Mouse (Mus musculus): ENCODE measurements around the gene Fgfr3. TPM values are rescaled to one million over a fixed set of nuclear protein-coding genes. Genes with fewer than 3 reads are reported as not detected.

Gene Fgfr3
- polyA plus RNA-seq, 1 experiment, result 29.6 TPM

- 78% methylated on average over 9 of the region's 9 CpGs for WGBS
These were observed 15.7 kb upstream of the Fgfr3 start for GRCm38 (mm10) chr5:33705612-33706349.

DNA sequence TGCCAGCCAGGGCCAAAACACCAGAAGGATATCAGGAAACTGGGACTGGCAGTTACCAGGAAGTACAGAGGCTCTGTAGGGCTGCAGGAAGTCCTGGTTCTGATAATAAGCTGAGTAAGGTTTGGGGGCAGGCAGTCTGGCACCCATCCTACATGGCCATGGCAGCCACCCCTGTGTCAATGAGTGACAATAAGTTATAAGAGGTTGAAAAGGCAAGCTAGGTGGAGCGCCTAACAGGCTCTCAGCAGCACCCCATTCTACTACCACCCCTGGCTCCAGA lies 15.2 kb upstream of the Fgfr3 start:
- H3K4me3 ChIP-seq (ENCODE audit: extremely low read depth, insufficient read depth, insufficient read length), result no peak overlapping the region
- H3K27ac ChIP-seq (ENCODE audit: insufficient read depth, low read length), result no peak overlapping the region

More at GRCm38 (mm10) chr5:33705612-33706349, 15.7 kb upstream of the Fgfr3 start:
- Histone ChIP-seq H3K4me3 (ENCODE audit: extremely low read depth, insufficient read depth, insufficient read length) (no peak overlapping the region), H3K27me3 (ENCODE audit: control insufficient read depth, insufficient read depth, low read length) (no peaks in the 10 kb centered on the region), H3K36me3 (ENCODE audit: control insufficient read depth, insufficient read depth, low read length) (no peaks in the 10 kb centered on the region), H3K4me1 (ENCODE audit: control insufficient read depth, insufficient read depth, insufficient read length) (no peaks in the 10 kb centered on the region), H3K27ac (ENCODE audit: insufficient read depth, low read length) (peak overlapping the region; percentile 20; the same call in 1 of the 2 replicates)
- no peak for DNase-seq (ENCODE audit: low read depth in 1 of 2, low spot score in 2 of 2)
- TF ChIP-seq CTCF (IDR thresholded peaks at IDR 0.05; ENCODE audit: extremely low read depth, insufficient read depth, insufficient read length, insufficient replicate concordance), result no peak
- TF ChIP-seq POLR2A (IDR thresholded peaks at IDR 0.05; ENCODE audit: low read depth, low read length), result no peak

DNA sequence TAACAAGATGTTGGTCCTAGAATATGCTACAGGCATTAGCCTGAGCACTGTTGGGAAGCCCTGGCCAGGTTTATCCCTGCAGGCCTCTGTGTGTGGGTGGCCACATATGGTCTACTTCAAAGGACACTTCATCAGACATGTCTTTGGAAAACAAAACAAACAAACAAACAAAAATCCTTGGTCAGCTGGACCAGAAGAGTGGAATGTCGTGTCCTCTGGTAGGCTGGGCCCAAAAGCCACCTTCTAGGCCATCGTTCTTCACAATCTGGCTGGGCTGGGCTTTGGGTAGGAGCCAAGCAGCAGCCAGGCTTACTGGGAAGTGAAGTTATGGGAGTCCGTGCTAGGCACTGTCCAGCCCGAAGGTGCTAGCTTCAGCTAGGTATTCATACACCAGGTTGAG lies 14.3 kb upstream of the Fgfr3 start:
- Histone ChIP-seq H3K4me1 (ENCODE audit: control insufficient read depth, insufficient read depth, insufficient read length) (no peaks in the 10 kb centered on the region), H3K36me3 (ENCODE audit: control insufficient read depth, insufficient read depth, low read length) (no peaks in the 10 kb centered on the region), H3K27me3 (ENCODE audit: control insufficient read depth, insufficient read depth, low read length) (no peaks in the 10 kb centered on the region), H3K4me3 (ENCODE audit: extremely low read depth, insufficient read depth, insufficient read length) (no peak overlapping the region), H3K27ac (ENCODE audit: insufficient read depth, low read length) (no peak overlapping the region)
- DNase-seq (ENCODE audit: low read depth in 1 of 2, low spot score in 2 of 2), result no peak
- TF ChIP-seq CTCF (IDR thresholded peaks at IDR 0.05; ENCODE audit: extremely low read depth, insufficient read depth, insufficient read length, insufficient replicate concordance) (no peak), POLR2A (IDR thresholded peaks at IDR 0.05; ENCODE audit: low read depth, low read length) (no peak)
- WGBS, result 84% methylated on average over 4 of the region's 4 CpGs

More for the DNA sequence above, 15.2 kb upstream of the Fgfr3 start:
- DNase-seq (ENCODE audit: low read depth in 1 of 2, low spot score in 2 of 2), result no peak
- Histone ChIP-seq H3K4me1 (ENCODE audit: control insufficient read depth, insufficient read depth, insufficient read length) (no peaks in the 10 kb centered on the region), H3K36me3 (ENCODE audit: control insufficient read depth, insufficient read depth, low read length) (no peaks in the 10 kb centered on the region), H3K27me3 (ENCODE audit: control insufficient read depth, insufficient read depth, low read length) (no peaks in the 10 kb centered on the region)
- 94% methylated on average over 1 of the region's 1 CpGs for WGBS
- TF ChIP-seq POLR2A (IDR thresholded peaks at IDR 0.05; ENCODE audit: low read depth, low read length), result no peak
- TF ChIP-seq CTCF (IDR thresholded peaks at IDR 0.05; ENCODE audit: extremely low read depth, insufficient read depth, insufficient read length, insufficient replicate concordance), result no peak

GRCm38 (mm10) chr5:33709037-33709436 lies 12.4 kb upstream of the Fgfr3 start:
- H3K36me3 ChIP-seq (ENCODE audit: control insufficient read depth, insufficient read depth, low read length), result no peaks in the 10 kb centered on the region
- 79% methylated on average over 2 of the region's 2 CpGs for WGBS

GRCm38 (mm10) chr5:33712550-33712949 lies 8.9 kb upstream of the Fgfr3 start:
- Histone ChIP-seq H3K27ac (ENCODE audit: insufficient read depth, low read length) (no peak overlapping the region), H3K4me1 (ENCODE audit: control insufficient read depth, insufficient read depth, insufficient read length) (no peaks in the 10 kb centered on the region), H3K27me3 (ENCODE audit: control insufficient read depth, insufficient read depth, low read length) (no peaks in the 10 kb centered on the region), H3K36me3 (ENCODE audit: control insufficient read depth, insufficient read depth, low read length) (no peaks in the 10 kb centered on the region), H3K4me3 (ENCODE audit: extremely low read depth, insufficient read depth, insufficient read length) (no peak overlapping the region)
- TF ChIP-seq POLR2A (IDR thresholded peaks at IDR 0.05; ENCODE audit: low read depth, low read length) (no peak), CTCF (IDR thresholded peaks at IDR 0.05; ENCODE audit: extremely low read depth, insufficient read depth, insufficient read length, insufficient replicate concordance) (no peak)
- DNase-seq (ENCODE audit: low read depth in 1 of 2, low spot score in 2 of 2), result no peak
- 62% methylated on average over 2 of the region's 2 CpGs for WGBS

More at GRCm38 (mm10) chr5:33709037-33709436, 12.4 kb upstream of the Fgfr3 start:
- Histone ChIP-seq H3K27me3 (ENCODE audit: control insufficient read depth, insufficient read depth, low read length) (no peaks in the 10 kb centered on the region), H3K27ac (ENCODE audit: insufficient read depth, low read length) (no peak overlapping the region), H3K4me3 (ENCODE audit: extremely low read depth, insufficient read depth, insufficient read length) (no peak overlapping the region), H3K4me1 (ENCODE audit: control insufficient read depth, insufficient read depth, insufficient read length) (no peaks in the 10 kb centered on the region)
- TF ChIP-seq CTCF (IDR thresholded peaks at IDR 0.05; ENCODE audit: extremely low read depth, insufficient read depth, insufficient read length, insufficient replicate concordance) (no peak), POLR2A (IDR thresholded peaks at IDR 0.05; ENCODE audit: low read depth, low read length) (no peak)
- no peak for DNase-seq (ENCODE audit: low read depth in 1 of 2, low spot score in 2 of 2)

DNA sequence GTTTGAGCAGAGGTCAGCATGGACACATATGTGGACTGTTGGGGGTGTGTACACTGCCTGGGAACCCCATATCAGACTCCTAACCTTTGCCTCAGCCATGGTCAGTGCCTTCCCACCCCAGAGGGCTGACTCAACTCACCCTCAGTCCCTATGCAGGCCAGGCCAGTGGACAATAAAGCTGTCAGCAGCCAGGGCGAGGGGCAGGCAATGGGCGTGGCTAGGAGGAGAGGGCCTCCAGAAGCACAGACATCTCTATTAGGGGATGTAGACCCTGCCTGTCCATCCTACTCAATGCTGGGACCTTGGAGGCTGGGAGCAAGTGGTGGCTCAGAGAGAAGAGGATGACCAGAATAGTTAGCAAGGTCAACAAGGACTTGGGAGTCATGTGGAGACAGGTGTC lies 6.3 kb upstream of the Fgfr3 start:
- no peaks in the 10 kb centered on the region for H3K4me1 ChIP-seq (ENCODE audit: control insufficient read depth, insufficient read depth, insufficient read length)
- DNase-seq (ENCODE audit: low read depth in 1 of 2, low spot score in 2 of 2), result no peak
- H3K27me3 ChIP-seq (ENCODE audit: control insufficient read depth, insufficient read depth, low read length), result no peaks in the 10 kb centered on the region
- 84% methylated on average over 2 of the region's 2 CpGs for WGBS
- H3K36me3 ChIP-seq (ENCODE audit: control insufficient read depth, insufficient read depth, low read length), result no peaks in the 10 kb centered on the region
- no peak overlapping the region for H3K4me3 ChIP-seq (ENCODE audit: extremely low read depth, insufficient read depth, insufficient read length)
- H3K27ac ChIP-seq (ENCODE audit: insufficient read depth, low read length), result no peak overlapping the region
- no peak for TF ChIP-seq POLR2A (IDR thresholded peaks at IDR 0.05; ENCODE audit: low read depth, low read length)
- no peak for TF ChIP-seq CTCF (IDR thresholded peaks at IDR 0.05; ENCODE audit: extremely low read depth, insufficient read depth, insufficient read length, insufficient replicate concordance)

GRCm38 (mm10) chr5:33716467-33716866 lies 5.0 kb upstream of the Fgfr3 start:
- DNase-seq (ENCODE audit: low read depth in 1 of 2, low spot score in 2 of 2), result no peak
- Histone ChIP-seq H3K36me3 (ENCODE audit: control insufficient read depth, insufficient read depth, low read length) (no peaks in the 10 kb centered on the region), H3K4me1 (ENCODE audit: control insufficient read depth, insufficient read depth, insufficient read length) (no peaks in the 10 kb centered on the region; the same call in 1 of the 2 replicates), H3K4me3 (ENCODE audit: extremely low read depth, insufficient read depth, insufficient read length) (no peak overlapping the region), H3K27ac (ENCODE audit: insufficient read depth, low read length) (no peak overlapping the region), H3K27me3 (ENCODE audit: control insufficient read depth, insufficient read depth, low read length) (peaks cover under 1% of the 10 kb centered on the region; the same call in 1 of the 2 replicates)
- TF ChIP-seq CTCF (IDR thresholded peaks at IDR 0.05; ENCODE audit: extremely low read depth, insufficient read depth, insufficient read length, insufficient replicate concordance), result no peak
- TF ChIP-seq POLR2A (IDR thresholded peaks at IDR 0.05; ENCODE audit: low read depth, low read length), result no peak
- 74% methylated on average over 6 of the region's 6 CpGs for WGBS

All from spleen, adult 2 months (tissue).